Mouse (Mus musculus) heart, embryonic 13.5 days (tissue): ENCODE results near the gene Rbm39. TPM values are rescaled to one million over a fixed set of nuclear protein-coding genes. Genes with fewer than 3 reads are reported as not detected.

Experiments
- polyA plus RNA-seq: library from polyadenylated mRNA; unstranded; fragments of >200 nt; fragmentation: Nextera tagmentation; extraction: Ambion mirVana; gene quantifications from 2 replicates; pipeline ENCODE4 v1.2.1, GENCODE M21; 2015

Rbm39 gene
- polyA plus RNA-seq, 1 experiment from 2014 or later: 360 TPM

Other genes starting within 250 kb of the Rbm39 start
- 99.7 and 108 TPM in 2 replicates for gene Uqcc1, start 249.9 kb downstream of the Rbm39 start, polyA plus RNA-seq
- not detected in 2 replicates for gene Gm15557, start 239.5 kb downstream of the Rbm39 start, polyA plus RNA-seq
- 0.37 and 0.64 TPM in 2 replicates for gene Gdf5, start 234.9 kb downstream of the Rbm39 start, polyA plus RNA-seq
- 9.4 and 9.6 TPM in 2 replicates for gene Cep250, start 223.8 kb downstream of the Rbm39 start, polyA plus RNA-seq
- 0.85 and 1.0 TPM in 2 replicates for gene 6430550D23Rik, start 172.3 kb downstream of the Rbm39 start, polyA plus RNA-seq
- 171 and 177 TPM in 2 replicates for gene Ergic3, start 172.2 kb downstream of the Rbm39 start, polyA plus RNA-seq
- not detected in 2 replicates for gene Fer1l4, start 127.3 kb downstream of the Rbm39 start, polyA plus RNA-seq
- 2.1 and 2.3 TPM in 2 replicates for gene Spag4, start 115.1 kb downstream of the Rbm39 start, polyA plus RNA-seq
- gene Cpne1, start 68.3 kb downstream of the Rbm39 start, polyA plus RNA-seq: 22.7 and 28.4 TPM in 2 replicates
- 18.3 and 20.4 TPM in 2 replicates for gene Rbm12, start 68.3 kb downstream of the Rbm39 start, polyA plus RNA-seq
- gene Gm28036, start 53.1 kb downstream of the Rbm39 start, polyA plus RNA-seq: 10.4 and 13.7 TPM in 2 replicates
- gene Romo1, start 36.2 kb downstream of the Rbm39 start, polyA plus RNA-seq: 382 and 427 TPM in 2 replicates
- gene Nfs1, start 36.1 kb downstream of the Rbm39 start, polyA plus RNA-seq: 58.1 and 61.1 TPM in 2 replicates
- gene Phf20, start 16.2 kb upstream of the Rbm39 start, polyA plus RNA-seq: 46.9 and 48.6 TPM in 2 replicates
- gene Cnbd2, start 132.1 kb upstream of the Rbm39 start, polyA plus RNA-seq: 2.5 and 2.9 TPM in 2 replicates
- 47.0 and 53.3 TPM in 2 replicates for gene Scand1, start 132.5 kb upstream of the Rbm39 start, polyA plus RNA-seq
- gene Epb41l1, start 240.7 kb upstream of the Rbm39 start, polyA plus RNA-seq: 1.1 and 1.2 TPM in 2 replicates